In the genomic region with DNA sequence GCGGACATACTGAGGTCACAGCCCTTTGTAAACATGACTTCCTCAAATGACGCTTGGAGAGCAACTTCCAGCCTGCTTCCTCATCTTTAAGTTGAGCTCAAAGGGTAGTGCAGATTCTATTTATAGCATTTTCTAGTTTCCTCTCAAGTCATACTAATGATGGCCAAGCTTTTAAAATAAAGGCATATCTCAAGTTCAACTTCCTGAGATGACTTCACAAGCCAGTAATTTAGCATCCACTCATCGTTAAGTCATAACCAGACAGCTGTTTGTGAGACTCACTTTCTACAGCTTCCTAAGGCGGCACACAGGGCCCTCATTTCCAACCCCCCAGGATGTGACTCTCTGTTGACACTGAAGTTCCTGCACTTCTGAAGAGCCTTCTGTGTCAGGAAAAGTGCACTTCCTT, we compare ENCODE assay signal across 10 mouse cellular contexts.
DNase-seq lines count a peak whose midpoint lies in the region; ATAC-seq and TF ChIP-seq lines count a peak whose summit lies in the region.
"Had no signal": no experiment of that assay in that cellular context is flagged by ENCODE, and none has a peak within 500 bp of the region (broad histone marks: within the 10 kb centered on the region; RNA-seq: fewer than 3 reads in every experiment).

No protein-coding gene starts in this region.

- no peak overlapping the region for H3K4me2 ChIP-seq in heart, embryonic 15.5 days
- H3K4me2 ChIP-seq in liver, embryonic 16.5 days (ENCODE audit: low read depth, low read length), result no peak overlapping the region
- no peak overlapping the region for H3K4me2 ChIP-seq in forebrain, embryonic 12.5 days
- H3K4me2 ChIP-seq: stomach, embryonic 15.5 days had no signal

- no peaks in the 10 kb centered on the region for H3K9me3 ChIP-seq in heart, embryonic 15.5 days (replicated peaks)
- no peaks in the 10 kb centered on the region for H3K9me3 ChIP-seq in liver, embryonic 16.5 days (replicated peaks; ENCODE audit: control insufficient read depth, low read length)
- H3K9me3 ChIP-seq in forebrain, embryonic 12.5 days, result no peaks in the 10 kb centered on the region
- H3K9me3 ChIP-seq: stomach, embryonic 15.5 days had no signal

- 21% methylated on average over 4 of the region's 4 CpGs for WGBS in lung, adult 2 months
- WGBS in heart, embryonic 15.5 days, result 28% methylated on average over 4 of the region's 4 CpGs
- WGBS in liver, embryonic 16.5 days (ENCODE audit: insufficient replicate concordance), result 15% methylated on average over 4 of the region's 4 CpGs
- 87% methylated on average over 4 of the region's 4 CpGs for WGBS in forebrain, embryonic 12.5 days

- peaks cover 25% of the 10 kb centered on the region for H3K4me1 ChIP-seq in lung, adult 2 months (ENCODE audit: control insufficient read depth, insufficient read depth, low read length)
- peaks cover 28% of the 10 kb centered on the region for H3K4me1 ChIP-seq in heart, embryonic 15.5 days (replicated peaks)
- no peaks in the 10 kb centered on the region; the same call in 1 of the 2 replicates for H3K4me1 ChIP-seq in liver, embryonic 16.5 days (ENCODE audit: control insufficient read depth, low read depth, low read length)
- H3K4me1 ChIP-seq in forebrain, embryonic 12.5 days, result peaks cover 6% of the 10 kb centered on the region
- H3K4me1 ChIP-seq: stomach, embryonic 15.5 days had no signal

- peak overlapping the region; percentile 43 for H3K27ac ChIP-seq in heart, embryonic 15.5 days
- H3K27ac ChIP-seq in liver, embryonic 16.5 days (ENCODE audit: low read length), result no peak overlapping the region
- no peak overlapping the region for H3K27ac ChIP-seq in forebrain, embryonic 12.5 days
- H3K27ac ChIP-seq: stomach, embryonic 15.5 days had no signal

- no peak for TF ChIP-seq CTCF in lung, adult 2 months (IDR thresholded peaks at IDR 0.05; ENCODE audit: insufficient read depth, low read length)

- H3K27me3 ChIP-seq in heart, embryonic 15.5 days, result no peaks in the 10 kb centered on the region
- H3K27me3 ChIP-seq in liver, embryonic 16.5 days (ENCODE audit: control insufficient read depth, insufficient read depth, low read depth, low read length), result no peaks in the 10 kb centered on the region
- H3K27me3 ChIP-seq in forebrain, embryonic 12.5 days, result no peaks in the 10 kb centered on the region
- H3K27me3 ChIP-seq: stomach, embryonic 15.5 days had no signal

- peak; percentile 54 to 72 for DNase-seq in lung, adult 18-20 months
- no peak for DNase-seq in lung, adult 2 months
- DNase-seq in cerebellum, adult 18-20 months, result no peak
- DNase-seq in retina, postnatal 1 day, result no peak
- DNase-seq in cerebellum, adult 9-11 months, result no peak
- DNase-seq: cerebellum, adult 2 months had no signal

- H3K36me3 ChIP-seq in heart, embryonic 15.5 days, result no peaks in the 10 kb centered on the region
- no peaks in the 10 kb centered on the region for H3K36me3 ChIP-seq in liver, embryonic 16.5 days (ENCODE audit: control insufficient read depth, insufficient read depth)
- H3K36me3 ChIP-seq in forebrain, embryonic 12.5 days (replicated peaks), result no peaks in the 10 kb centered on the region
- H3K36me3 ChIP-seq: stomach, embryonic 15.5 days had no signal

- no peak for TF ChIP-seq POLR2A in lung, adult 2 months (IDR thresholded peaks at IDR 0.05; ENCODE audit: borderline replicate concordance, extremely low read depth, low read depth, low read length)

- ATAC-seq in heart, embryonic 15.5 days (replicated peaks; ENCODE audit: insufficient number of reproducible peaks, insufficient read depth, low FRiP score, low read depth), result peak; percentile 64
- ATAC-seq in liver, embryonic 16.5 days (ENCODE audit: low read depth), result peak; percentile 37; the same call in 1 of the 2 replicates
- ATAC-seq in forebrain, embryonic 12.5 days (ENCODE audit: low FRiP score), result no peak

- no peak overlapping the region for H3K9ac ChIP-seq in heart, embryonic 15.5 days
- H3K9ac ChIP-seq in liver, embryonic 16.5 days (ENCODE audit: low read depth, low read length), result no peak overlapping the region
- no peak overlapping the region for H3K9ac ChIP-seq in forebrain, embryonic 12.5 days
- H3K9ac ChIP-seq: stomach, embryonic 15.5 days had no signal

- H3K4me3 ChIP-seq in lung, adult 2 months (replicated peaks; ENCODE audit: extremely low read depth, low read depth, low read length), result no peak overlapping the region
- H3K4me3 ChIP-seq in heart, embryonic 15.5 days, result no peak overlapping the region
- no peak overlapping the region for H3K4me3 ChIP-seq in liver, embryonic 16.5 days (ENCODE audit: low read depth, low read length)
- H3K4me3 ChIP-seq in forebrain, embryonic 12.5 days (replicated peaks), result no peak overlapping the region
- H3K4me3 ChIP-seq: stomach, embryonic 15.5 days had no signal

Comparison
In these comparisons a context has a peak if more than half of its experiments do, and no peak if none do; other contexts are left out.
1. DNase-seq: peak in lung, adult 18-20 months (2 of 2); none in lung, adult 2 months (single experiment), cerebellum, adult 18-20 months (0 of 2), retina, postnatal 1 day (single experiment) and cerebellum, adult 9-11 months (single experiment).